Mouse (Mus musculus) kidney, adult 18-20 months (tissue): ENCODE results near the gene Gm21797.
"Not testable (repeated sequence)": the region's sequence is repeated elsewhere in the genome, so short reads cannot be mapped to it uniquely, and the experiment has no call there.

Experiments
- DNase-seq: peaks from one replicate; pipeline ENCODE4 v3.0.0; 2021

Gene Gm21797

GRCm38 (mm10) chrY:40775665-40776064, at the start of gene Gm21797:
Gene Gm21797, minus strand, starts transcription at chrY:40775765.
- DNase-seq, result not testable (repeated sequence)

GRCm38 (mm10) chrY:40804614-40805013, 29.0 kb upstream of the Gm21797 start, which contains the start of gene Gm20795:
Gene Gm20795, plus strand, starts transcription at chrY:40804914.
- not testable (repeated sequence) for DNase-seq
